Mouse (Mus musculus): ENCODE measurements at regions not wholly inside any gene's neighbourhood (a gene's known extent, or its start where the extent isn't known, plus 50 kb on each side); places are given as distances from the start of the nearest gene placed in this dataset.

- TF ChIP-seq GATA1 (IDR thresholded peaks at IDR 0.05; ENCODE audit: borderline replicate concordance, low read length) = no peak
- TF ChIP-seq FLI1 (IDR thresholded peaks at IDR 0.05; ENCODE audit: low read length) = no peak
Measured at GRCm38 (mm10) chr5:107051868-107052267, 87.7 kb downstream of the Cdc7 start.

Measured in megakaryocyte, embryonic 14.5 days (primary cell).